Mouse (Mus musculus) cortical plate, adult 2 months (tissue): ENCODE results near the gene Kdelr1.

Source experiments
- CTCF ChIP-seq: fragments of 200-500 bp; IDR thresholded peaks from 2 replicates; pipeline ENCODE4 v1.5.1; 2011; ENCODE audit warnings: mild to moderate bottlenecking, control low read depth, low read length; ENCODE audit not compliant: insufficient read depth; ENCODE audit errors: extremely low read depth
- POLR2A ChIP-seq: fragments of 200-500 bp; IDR thresholded peaks from 2 replicates; pipeline ENCODE4 v1.6.1; 2011; ENCODE audit warnings: mild to moderate bottlenecking, low read length, control low read depth; ENCODE audit not compliant: insufficient read depth; ENCODE audit errors: extremely low read depth

DNA sequence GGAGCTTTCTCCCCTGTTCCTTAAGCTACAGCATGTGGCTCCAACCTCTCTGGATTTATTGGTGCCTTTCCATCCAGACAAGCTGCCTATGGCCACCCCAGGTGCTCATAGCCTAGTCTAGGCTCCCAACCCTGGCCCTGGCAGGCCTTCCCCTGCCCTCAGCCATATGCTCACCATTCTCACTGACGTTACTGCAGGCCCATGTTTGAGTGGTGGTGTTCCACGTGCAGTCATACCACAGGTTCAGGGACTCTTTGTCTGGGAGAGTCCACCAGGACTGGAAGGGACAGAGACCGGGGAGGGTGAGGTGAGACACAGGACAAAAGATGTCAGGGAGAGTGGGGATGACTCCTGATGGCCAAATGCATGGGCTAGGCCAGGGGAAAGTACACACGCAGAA lies 47.2 kb downstream of the Kdelr1 start:
- TF ChIP-seq CTCF (no peak), POLR2A (no peak)
